Mouse (Mus musculus) cerebellum, adult 2 months (tissue): ENCODE measurements around the gene Lsm2.

Experiments
- CTCF ChIP-seq: fragments of 200-500 bp; IDR thresholded peaks from 2 replicates; pipeline ENCODE4 v1.5.1; 2011; ENCODE audit warnings: low read depth, mild to moderate bottlenecking, control low read depth, low read length, moderate library complexity, borderline replicate concordance; ENCODE audit not compliant: insufficient read depth
- POLR2A ChIP-seq: fragments of 200-500 bp; IDR thresholded peaks from 2 replicates; pipeline ENCODE4 v1.6.1; 2011; ENCODE audit warnings: low read length, control low read depth, borderline replicate concordance; ENCODE audit not compliant: insufficient read depth

DNA sequence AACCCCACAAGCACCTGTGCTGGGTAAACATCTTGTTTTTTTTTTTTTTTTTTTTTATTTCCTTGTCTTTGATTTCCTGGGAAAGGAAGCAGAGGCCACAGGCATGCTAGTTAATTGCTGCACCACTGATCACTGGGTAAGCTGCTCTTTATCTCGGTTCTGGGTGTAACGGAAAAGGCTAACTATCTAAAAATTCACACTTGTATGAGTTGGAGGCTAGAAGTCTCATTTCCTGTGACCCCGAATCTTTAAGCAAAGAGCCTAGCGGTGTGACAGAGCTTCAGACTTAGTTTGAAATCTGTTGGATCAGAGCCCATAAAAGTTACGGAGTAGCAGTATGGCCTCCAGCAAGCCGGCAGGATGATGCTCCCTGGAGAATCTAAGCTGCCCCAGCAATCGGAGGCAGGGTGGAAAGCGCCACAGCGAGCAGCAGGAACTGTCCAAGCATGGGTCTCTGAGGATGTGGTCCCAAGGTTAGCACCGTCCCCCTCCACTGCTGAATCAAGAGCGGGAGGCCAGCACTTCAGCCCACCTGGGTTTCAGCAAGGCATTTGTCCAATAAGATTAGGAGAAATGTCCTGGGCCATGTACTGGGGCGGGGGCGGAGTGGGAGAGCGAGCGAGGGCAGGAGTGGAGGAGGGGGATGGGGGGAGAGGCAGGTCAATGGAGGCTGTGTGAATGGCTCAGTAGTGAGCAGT lies 40.2 kb upstream of the Lsm2 start:
- TF ChIP-seq CTCF (no peak), POLR2A (no peak)
